Mouse (Mus musculus): ENCODE results near the gene Adamts6. TPM values are rescaled to one million over a fixed set of nuclear protein-coding genes. Genes with fewer than 3 reads are reported as not detected.

Adamts6 gene
- 2.3 and 2.7 TPM in 2 replicates for polyA plus RNA-seq (2016; fragmentation: Nextera tagmentation; extraction: Ambion mirVana)

GRCm38 (mm10) chr13:104287366-104288225 is at the start of gene Adamts6:
Adamts6 (plus strand) TSS chr13:104287835.
- Histone ChIP-seq H3K27me3 (ENCODE audit: poor library complexity, severe bottlenecking) (no peaks in the 10 kb centered on the region), H3K27ac (peak within 1 kb of the TSS; percentile 85), H3K4me3 (peak within 1 kb of the TSS; percentile 62), H3K36me3 (replicated peaks) (no peaks in the 10 kb centered on the region), H3K4me1 (peaks cover 30% of the 10 kb centered on the region), H3K9me3 (no peaks in the 10 kb centered on the region)
- no peak for DNase-seq (ENCODE audit: extremely low spot score, low spot score)
- WGBS: under 1% methylated on average over 23 of the region's 23 CpGs

GRCm38 (mm10) chr13:104258997-104259396 is 28.6 kb upstream of the Adamts6 start:
- no peak overlapping the region for H3K4me3 ChIP-seq
- no peaks in the 10 kb centered on the region for H3K36me3 ChIP-seq (replicated peaks)
- no peaks in the 10 kb centered on the region for H3K4me1 ChIP-seq
- 96% methylated on average over 3 of the region's 3 CpGs for WGBS
- no peak for DNase-seq (ENCODE audit: extremely low spot score, low spot score)
- 0 out of 2 replicates have a peak, but pooled peaks cover 3% of the 10 kb centered on the region for H3K9me3 ChIP-seq
- no peaks in the 10 kb centered on the region for H3K27me3 ChIP-seq (ENCODE audit: poor library complexity, severe bottlenecking)
- H3K27ac ChIP-seq: no peak overlapping the region

GRCm38 (mm10) chr13:104285031-104285431 is 2.6 kb upstream of the Adamts6 start:
- no peak overlapping the region for H3K27ac ChIP-seq
- no peaks in the 10 kb centered on the region for H3K36me3 ChIP-seq (replicated peaks)
- 4% methylated on average over 2 of the region's 2 CpGs for WGBS
- H3K9me3 ChIP-seq: no peaks in the 10 kb centered on the region
- H3K27me3 ChIP-seq (ENCODE audit: poor library complexity, severe bottlenecking): no peaks in the 10 kb centered on the region
- DNase-seq (ENCODE audit: extremely low spot score, low spot score): no peak
- no peak overlapping the region for H3K4me3 ChIP-seq
- peaks cover 30% of the 10 kb centered on the region for H3K4me1 ChIP-seq

GRCm38 (mm10) chr13:104285737-104286311 is 1.8 kb upstream of the Adamts6 start:
- Histone ChIP-seq H3K27me3 (ENCODE audit: poor library complexity, severe bottlenecking) (no peaks in the 10 kb centered on the region), H3K4me1 (peaks cover 30% of the 10 kb centered on the region), H3K36me3 (replicated peaks) (no peaks in the 10 kb centered on the region), H3K27ac (peak overlapping the region; percentile 85), H3K4me3 (peak overlapping the region; percentile 62), H3K9me3 (no peaks in the 10 kb centered on the region)
- 3% methylated on average over 10 of the region's 10 CpGs for WGBS
- no peak for DNase-seq (ENCODE audit: extremely low spot score, low spot score)

GRCm38 (mm10) chr13:104286336-104286735 is 1.3 kb upstream of the Adamts6 start:
- WGBS: 0% methylated on average over 4 of the region's 4 CpGs
- DNase-seq (ENCODE audit: extremely low spot score, low spot score): no peak
- Histone ChIP-seq H3K4me1 (peaks cover 30% of the 10 kb centered on the region), H3K4me3 (peak overlapping the region; percentile 62), H3K27me3 (ENCODE audit: poor library complexity, severe bottlenecking) (no peaks in the 10 kb centered on the region), H3K27ac (peak overlapping the region; percentile 85), H3K9me3 (no peaks in the 10 kb centered on the region), H3K36me3 (replicated peaks) (no peaks in the 10 kb centered on the region)

GRCm38 (mm10) chr13:104286897-104287309 is 732 bp upstream of the Adamts6 start:
- 0% methylated on average over 10 of the region's 10 CpGs for WGBS
- peak overlapping the region; percentile 85 for H3K27ac ChIP-seq
- H3K4me1 ChIP-seq: peaks cover 30% of the 10 kb centered on the region

GRCm38 (mm10) chr13:104288226-104288859 is 708 bp downstream of the Adamts6 start:
- peak overlapping the region; percentile 62 for H3K4me3 ChIP-seq
- peak; percentile 22 for DNase-seq (ENCODE audit: extremely low spot score, low spot score)
- H3K27me3 ChIP-seq (ENCODE audit: poor library complexity, severe bottlenecking): no peaks in the 10 kb centered on the region
- peak overlapping the region; percentile 85 for H3K27ac ChIP-seq
- H3K4me1 ChIP-seq: peaks cover 30% of the 10 kb centered on the region
- no peaks in the 10 kb centered on the region for H3K9me3 ChIP-seq
- H3K36me3 ChIP-seq (replicated peaks): no peaks in the 10 kb centered on the region
- 2% methylated on average over 7 of the region's 7 CpGs for WGBS

More at GRCm38 (mm10) chr13:104286897-104287309, 732 bp upstream of the Adamts6 start:
- peak overlapping the region; percentile 62 for H3K4me3 ChIP-seq
- DNase-seq (ENCODE audit: extremely low spot score, low spot score): peak; percentile 90
- no peaks in the 10 kb centered on the region for H3K27me3 ChIP-seq (ENCODE audit: poor library complexity, severe bottlenecking)
- H3K9me3 ChIP-seq: no peaks in the 10 kb centered on the region
- H3K36me3 ChIP-seq (replicated peaks): no peaks in the 10 kb centered on the region

GRCm38 (mm10) chr13:104289176-104289575 is 1.5 kb downstream of the Adamts6 start:
- Histone ChIP-seq H3K9me3 (no peaks in the 10 kb centered on the region), H3K27me3 (ENCODE audit: poor library complexity, severe bottlenecking) (no peaks in the 10 kb centered on the region), H3K4me3 (peak overlapping the region; percentile 62), H3K27ac (no peak overlapping the region), H3K4me1 (peaks cover 30% of the 10 kb centered on the region), H3K36me3 (replicated peaks) (no peaks in the 10 kb centered on the region)
- no peak for DNase-seq (ENCODE audit: extremely low spot score, low spot score)

GRCm38 (mm10) chr13:104295472-104295871 is 7.8 kb downstream of the Adamts6 start:
- H3K9me3 ChIP-seq: no peaks in the 10 kb centered on the region
- H3K27ac ChIP-seq: no peak overlapping the region
- peaks cover 28% of the 10 kb centered on the region for H3K36me3 ChIP-seq (replicated peaks)
- 89% methylated on average over 1 of the region's 1 CpGs for WGBS
- no peak overlapping the region for H3K4me3 ChIP-seq
- H3K27me3 ChIP-seq (ENCODE audit: poor library complexity, severe bottlenecking): no peaks in the 10 kb centered on the region
- DNase-seq (ENCODE audit: extremely low spot score, low spot score): no peak
- no peaks in the 10 kb centered on the region for H3K4me1 ChIP-seq

- H3K4me3 ChIP-seq: no peak overlapping the region
- no peak for DNase-seq (ENCODE audit: extremely low spot score, low spot score)
- WGBS: 94% methylated on average over 3 of the region's 3 CpGs
- H3K27me3 ChIP-seq (ENCODE audit: poor library complexity, severe bottlenecking): no peaks in the 10 kb centered on the region
- peaks cover 8% of the 10 kb centered on the region for H3K36me3 ChIP-seq (replicated peaks)
- H3K4me1 ChIP-seq: no peaks in the 10 kb centered on the region
- no peaks in the 10 kb centered on the region for H3K9me3 ChIP-seq
- no peak overlapping the region for H3K27ac ChIP-seq
Measured at GRCm38 (mm10) chr13:104329336-104329735, 41.7 kb downstream of the Adamts6 start.

- no peak overlapping the region for H3K4me3 ChIP-seq
- H3K9me3 ChIP-seq: no peaks in the 10 kb centered on the region
- no peak for DNase-seq (ENCODE audit: extremely low spot score, low spot score)
- no peaks in the 10 kb centered on the region for H3K27me3 ChIP-seq (ENCODE audit: poor library complexity, severe bottlenecking)
- peaks cover 8% of the 10 kb centered on the region for H3K36me3 ChIP-seq (replicated peaks)
- H3K4me1 ChIP-seq: no peaks in the 10 kb centered on the region
- no peak overlapping the region for H3K27ac ChIP-seq
- 91% methylated on average over 2 of the region's 2 CpGs for WGBS
Measured at GRCm38 (mm10) chr13:104329742-104330141, 42.1 kb downstream of the Adamts6 start.

GRCm38 (mm10) chr13:104352590-104352989 is 65.0 kb downstream of the Adamts6 start:
- Histone ChIP-seq H3K9me3 (no peaks in the 10 kb centered on the region), H3K36me3 (replicated peaks) (peaks cover 12% of the 10 kb centered on the region), H3K27ac (no peak overlapping the region), H3K27me3 (ENCODE audit: poor library complexity, severe bottlenecking) (no peaks in the 10 kb centered on the region), H3K4me3 (no peak overlapping the region), H3K4me1 (peaks cover 5% of the 10 kb centered on the region)
- 52% methylated on average over 5 of the region's 5 CpGs for WGBS
- DNase-seq (ENCODE audit: extremely low spot score, low spot score): no peak

Measured in forebrain, embryonic 10.5 days (tissue).